Mouse (Mus musculus): ENCODE data around the gene Ttc32.

DNA sequence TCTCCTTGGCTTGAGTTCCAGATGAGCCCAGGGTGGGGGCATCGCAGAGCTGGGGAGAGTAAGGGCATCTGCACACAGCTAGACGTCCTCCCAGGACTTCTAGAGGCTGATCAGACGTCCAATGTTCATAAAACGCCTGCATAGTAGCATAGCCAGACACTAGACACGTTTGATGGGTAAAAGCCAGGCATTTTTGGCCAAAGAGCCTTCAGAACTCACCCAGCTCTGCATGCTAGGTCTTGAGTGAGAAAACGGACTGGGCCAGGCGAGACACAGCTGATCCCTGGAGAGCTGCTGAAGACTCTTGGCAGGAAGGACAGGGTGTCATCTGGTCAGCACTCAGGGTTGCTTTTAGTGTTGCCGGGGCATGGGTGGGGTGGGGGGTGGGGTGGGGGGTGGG lies 18.3 kb downstream of the Ttc32 start:
- TF ChIP-seq GATA1 (IDR thresholded peaks at IDR 0.05; ENCODE audit: low read length), result no peak
- TF ChIP-seq TAL1 (IDR thresholded peaks at IDR 0.05; ENCODE audit: low read length), result no peak
